Mouse (Mus musculus): ENCODE measurements around the gene Frs3.

The Frs3 gene

DNA sequence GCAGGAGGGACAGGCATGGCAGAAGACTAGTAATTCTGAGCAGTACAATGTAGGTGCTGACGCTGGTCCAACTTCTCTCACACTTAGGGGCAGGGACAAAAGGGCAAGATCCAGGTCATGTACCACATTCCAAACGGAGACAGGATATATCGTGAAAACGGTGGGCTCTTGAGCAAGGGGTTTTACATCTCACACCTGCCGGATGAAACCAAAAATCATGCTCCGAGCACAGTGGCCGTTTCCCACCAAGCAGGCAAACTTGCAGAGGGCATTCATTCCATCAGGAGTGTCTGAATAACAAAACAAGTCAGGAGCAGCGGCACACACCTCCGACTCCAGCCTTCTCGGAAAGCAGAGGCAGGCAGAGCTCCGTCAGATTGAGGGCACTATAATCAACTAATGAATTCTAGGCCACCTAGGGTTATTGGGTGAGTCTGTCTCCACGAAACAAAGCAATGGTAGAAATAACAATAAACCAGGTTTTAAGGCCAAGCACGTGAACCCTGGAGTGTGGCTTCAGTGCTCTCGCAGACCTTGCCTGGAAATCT is 46.8 kb downstream of the Frs3 start:
- DNase-seq (ENCODE audit: low spot score in 2 of 2): no peak

DNA sequence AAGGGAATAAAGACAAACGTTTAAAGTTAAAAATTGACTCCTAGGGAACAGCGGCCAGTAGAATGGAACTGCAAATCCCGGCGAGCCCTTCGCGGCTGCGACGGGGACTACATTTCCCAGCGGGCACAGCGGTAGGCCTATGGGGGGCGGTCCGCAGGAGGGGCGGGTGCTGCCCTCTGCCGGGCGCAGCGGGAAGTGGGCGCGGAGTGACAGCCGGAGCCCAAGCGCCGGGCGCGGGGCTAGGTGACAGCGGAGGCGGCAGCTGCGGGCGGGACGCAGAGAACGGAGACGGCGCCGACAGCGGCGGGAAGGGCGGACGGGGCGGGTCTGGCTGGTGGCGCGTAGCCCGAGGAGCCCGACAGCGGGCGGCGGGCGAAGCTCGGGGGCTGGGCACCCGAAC is 48.0 kb downstream of the Frs3 start, which contains the start of gene Tfeb:
Gene Tfeb, plus strand, starts transcription at position 175 of the 400 bp plus-strand sequence.
- DNase-seq (ENCODE audit: low spot score in 2 of 2): peak; percentile 97 to 99

GRCm38 (mm10) chr17:47737271-47738065 is 48.6 kb downstream of the Frs3 start:
- DNase-seq (ENCODE audit: low spot score in 2 of 2): peak; percentile 75 to 80

DNA sequence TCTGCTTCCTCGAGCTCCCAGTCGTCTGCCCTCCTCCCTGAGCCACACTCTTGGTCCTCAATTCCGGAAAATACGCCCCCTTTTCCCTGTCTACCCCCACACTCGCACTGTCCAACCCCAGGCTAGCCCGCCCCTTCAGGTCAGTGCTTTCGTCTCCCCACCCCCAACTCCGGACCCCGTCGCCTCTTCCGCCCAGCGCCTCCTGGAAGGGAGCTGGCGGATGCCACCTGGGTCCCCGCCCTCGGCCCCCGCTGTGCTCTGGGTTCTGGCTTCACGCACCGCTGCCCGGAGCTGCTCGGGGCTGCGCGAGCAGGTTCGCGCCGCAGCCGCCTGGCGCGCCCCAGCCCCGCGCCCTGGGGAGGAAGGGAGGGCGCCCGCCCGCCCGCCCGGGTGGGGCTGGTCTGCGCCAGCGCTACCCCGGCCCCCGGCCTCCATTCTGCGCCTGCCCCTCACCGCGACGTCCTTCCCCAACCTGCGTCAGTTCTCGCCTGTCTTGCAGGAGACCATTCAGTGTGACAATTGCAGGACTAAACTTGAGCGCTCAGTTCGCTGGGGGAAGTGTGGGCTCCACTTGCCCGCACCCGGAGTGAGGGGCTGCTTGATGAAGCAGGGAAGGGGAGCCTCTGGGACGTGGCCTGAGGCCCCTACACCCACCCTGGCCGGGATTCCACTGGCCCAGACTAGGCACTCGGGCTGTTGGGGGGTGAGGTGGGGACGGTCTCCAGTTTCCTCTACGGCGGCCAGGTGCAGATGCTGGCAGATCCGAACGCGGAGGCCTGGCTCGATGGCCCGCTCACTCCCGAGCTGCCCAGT is 49.4 kb downstream of the Frs3 start:
- peak; percentile 69 to 74 for DNase-seq (ENCODE audit: low spot score in 2 of 2)

- peak; percentile 39 to 56 for DNase-seq (ENCODE audit: low spot score in 2 of 2)
Measured at GRCm38 (mm10) chr17:47738879-47739798, 50.3 kb downstream of the Frs3 start.

- no peak for DNase-seq (ENCODE audit: low spot score in 2 of 2)
Measured at GRCm38 (mm10) chr17:47740186-47740585, 51.4 kb downstream of the Frs3 start.

GRCm38 (mm10) chr17:47742991-47743734 is 54.3 kb downstream of the Frs3 start:
- DNase-seq (ENCODE audit: low spot score in 2 of 2): no peak

DNA sequence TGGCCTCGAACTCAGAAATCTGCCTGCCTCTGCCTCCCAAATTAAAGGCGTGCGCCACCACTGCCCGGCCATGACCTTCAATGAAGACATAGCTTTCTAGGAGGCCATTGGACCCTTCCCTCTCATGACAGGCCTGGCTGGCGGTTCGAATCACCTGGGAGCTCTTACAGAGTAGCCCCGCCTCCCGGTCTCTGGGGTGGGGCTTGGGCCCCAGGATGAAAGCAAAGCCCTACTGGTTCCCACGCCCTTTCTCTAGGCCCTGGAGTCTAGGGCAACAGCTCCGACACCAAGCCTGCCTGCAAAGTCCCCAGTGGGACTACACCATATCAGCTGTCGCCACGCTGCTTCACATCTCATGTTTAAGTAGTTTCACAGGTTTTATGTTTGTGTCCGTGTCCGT is 55.3 kb downstream of the Frs3 start:
- no peak for DNase-seq (ENCODE audit: low spot score in 2 of 2)

GRCm38 (mm10) chr17:47744746-47745368 is 56.0 kb downstream of the Frs3 start:
- DNase-seq (ENCODE audit: low spot score in 2 of 2): peak in 1 of 2 experiments; percentile 30

GRCm38 (mm10) chr17:47748791-47749553 is 60.1 kb downstream of the Frs3 start:
- DNase-seq (ENCODE audit: low spot score in 2 of 2): no peak

- DNase-seq (ENCODE audit: low spot score in 2 of 2): no peak
Measured at GRCm38 (mm10) chr17:47749626-47750025, 60.8 kb downstream of the Frs3 start.

DNA sequence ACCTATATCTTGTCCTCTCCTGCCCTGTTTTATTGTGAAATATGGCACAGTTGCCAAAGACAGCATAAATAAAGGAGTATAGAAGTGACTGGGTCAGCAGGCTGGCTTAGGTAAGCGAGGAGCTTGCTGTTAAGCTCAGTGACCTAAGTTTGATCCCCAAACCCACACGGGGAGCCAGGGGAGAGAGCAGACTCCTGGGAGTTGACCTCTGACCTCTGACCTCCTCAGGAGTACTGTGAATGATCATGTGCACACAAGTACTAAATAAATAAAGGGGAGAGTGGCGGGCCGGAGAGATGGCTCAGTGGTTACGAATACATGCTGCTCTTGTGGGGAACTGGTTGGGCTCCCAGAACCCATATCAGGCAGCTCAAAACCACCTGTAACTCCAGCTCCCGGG is 61.3 kb downstream of the Frs3 start:
- DNase-seq (ENCODE audit: low spot score in 2 of 2): no peak

DNA sequence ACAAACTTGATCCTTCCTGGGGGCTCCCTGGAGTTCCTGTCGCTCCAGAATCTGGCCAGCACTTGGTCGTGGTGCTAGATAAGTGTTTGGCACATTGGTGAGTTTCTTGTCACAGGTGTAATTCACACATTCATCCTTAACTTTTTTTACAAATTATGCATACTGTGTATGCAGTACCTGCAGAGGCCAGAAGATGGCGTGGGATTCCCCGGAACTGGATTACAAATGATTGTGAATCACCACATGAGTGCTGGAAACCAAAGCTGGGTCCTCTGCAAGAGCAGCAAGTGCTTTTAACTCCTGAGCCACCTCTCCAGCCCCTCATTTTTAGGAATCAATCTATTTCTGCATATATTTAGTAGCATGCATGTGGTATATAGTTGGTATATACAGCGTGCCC is 63.0 kb downstream of the Frs3 start:
- no peak for DNase-seq (ENCODE audit: low spot score in 2 of 2)

DNA sequence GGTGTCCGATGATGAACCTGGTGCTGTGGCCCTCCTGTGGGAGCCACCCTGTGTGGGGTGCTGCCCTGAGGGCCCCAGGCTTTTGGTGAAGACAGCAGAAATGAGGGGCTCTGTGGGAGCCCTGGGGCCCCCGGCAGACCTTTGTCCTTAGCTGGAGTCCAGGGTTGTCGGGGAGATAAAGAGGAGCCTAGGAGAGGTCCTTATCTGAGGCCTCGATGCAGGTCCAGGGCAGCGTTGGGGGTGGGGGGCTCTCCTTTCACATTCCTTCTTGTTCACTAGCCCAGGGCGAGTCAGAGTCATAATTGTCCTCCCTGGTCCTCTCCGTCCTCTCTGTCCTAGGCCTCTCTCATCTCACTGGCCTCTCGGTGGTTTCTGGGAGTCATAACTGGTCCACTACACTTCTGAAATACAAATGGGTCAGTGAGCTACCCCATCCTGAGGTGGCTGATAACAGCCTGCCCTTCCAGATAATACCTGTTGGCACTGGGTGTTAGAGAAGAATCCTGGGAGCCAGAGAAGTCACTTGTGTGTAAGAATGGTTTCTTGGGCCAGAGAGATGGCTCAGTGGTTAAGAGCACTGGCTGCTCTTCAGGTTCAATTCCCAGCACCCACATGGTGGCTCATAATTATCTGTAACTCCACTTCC is 64.4 kb downstream of the Frs3 start:
- DNase-seq (ENCODE audit: low spot score in 2 of 2): no peak
